Mouse (Mus musculus) gastrocnemius, adult 2 months (tissue): ENCODE results near the gene H2-Ab1. TPM values are rescaled to one million over a fixed set of nuclear protein-coding genes. Genes with fewer than 3 reads are reported as not detected.

Experiments used
- DNase-seq: peaks from one replicate; pipeline ENCODE4 v3.0.0; 2022
- H3K27ac ChIP-seq: fragments of 200-600 bp; 2 replicates; pipeline ENCODE4 v1.8.1; 2022; ENCODE audit warnings: mild to moderate bottlenecking
- H3K4me3 ChIP-seq: fragments of 200-600 bp; 2 replicates; pipeline ENCODE4 v1.8.1; 2022; ENCODE audit warnings: mild to moderate bottlenecking, moderate library complexity
- CTCF ChIP-seq: fragments of 200-600 bp; IDR thresholded peaks from 2 replicates; pipeline ENCODE4 v1.8.1; 2022; ENCODE audit warnings: antibody characterized with exemption, mild to moderate bottlenecking, moderate library complexity
- intact Hi-C: fragments of 180-260 bp; cut with DNase I; formaldehyde crosslinking; loops from one replicate; pipeline ENCODE4 v1.15.1; 2025
- total RNA-seq, 2 experiments: library from RNA; stranded (reverse); gene quantifications; 2 replicates each; pipeline ENCODE4 v1.2.3; 2021

The H2-Ab1 gene
- total RNA-seq, 2 experiments from 2014 or later: 3.1 to 4.7 TPM

- no peak for DNase-seq
- Histone ChIP-seq H3K27ac (no peak overlapping the region), H3K4me3 (no peak overlapping the region)
- no peak for TF ChIP-seq CTCF
- intact Hi-C loops: no loop called here
Measured at GRCm38 (mm10) chr17:34295307-34295706, 37.8 kb downstream of the H2-Ab1 start.

- no peak for DNase-seq
- Histone ChIP-seq H3K4me3 (peak overlapping the region; percentile 50), H3K27ac (no peak overlapping the region)
- TF ChIP-seq CTCF: no peak
- intact Hi-C loops: no loop called here
Measured at GRCm38 (mm10) chr17:34295891-34296794, 38.7 kb downstream of the H2-Ab1 start.

GRCm38 (mm10) chr17:34299356-34299755 is 41.9 kb downstream of the H2-Ab1 start:
- no peak for TF ChIP-seq CTCF
- DNase-seq: no peak
- no peak overlapping the region for H3K4me3 ChIP-seq
- no peak overlapping the region for H3K27ac ChIP-seq
- intact Hi-C loops: no loop called here

- no peak for TF ChIP-seq CTCF
- Histone ChIP-seq H3K27ac (no peak overlapping the region), H3K4me3 (no peak overlapping the region)
- DNase-seq: no peak
- intact Hi-C loops: loop anchor here (10.0 kb wide), 1 partner anchor 125 kb away; no protein-coding TSS in a partner anchor
Measured at GRCm38 (mm10) chr17:34300071-34300470, 42.6 kb downstream of the H2-Ab1 start.

GRCm38 (mm10) chr17:34300691-34301566 is 43.4 kb downstream of the H2-Ab1 start:
- no peak overlapping the region for H3K27ac ChIP-seq
- DNase-seq: no peak
- intact Hi-C loops: loop anchor here (10.0 kb wide), 1 partner anchor 126 kb away; no protein-coding TSS in a partner anchor
- TF ChIP-seq CTCF: no peak
- H3K4me3 ChIP-seq: no peak overlapping the region

DNA sequence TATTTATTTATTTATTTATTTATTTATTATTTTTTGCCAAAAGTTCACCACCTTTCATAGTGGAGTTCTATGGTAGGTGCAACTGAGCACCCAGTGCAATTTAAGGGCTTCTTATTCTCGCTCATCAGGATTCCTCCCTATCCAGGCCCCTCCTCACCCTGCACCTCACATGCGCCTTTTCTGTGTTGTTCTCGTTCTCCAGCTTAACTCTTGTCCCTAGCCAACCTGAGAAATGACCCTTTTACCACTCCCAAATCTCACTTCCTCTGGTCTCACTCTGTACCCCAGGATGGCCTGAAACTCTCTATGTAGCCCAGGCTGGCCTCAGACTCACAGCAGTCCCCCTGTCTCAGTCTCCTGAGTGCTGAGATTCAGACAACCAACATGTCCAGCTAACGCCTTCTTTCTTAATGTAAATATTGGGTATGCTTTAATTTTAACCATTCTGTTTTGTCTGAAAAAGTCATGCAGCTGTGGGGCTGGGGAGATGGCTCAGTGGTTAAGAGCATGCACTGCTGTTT is 44.2 kb downstream of the H2-Ab1 start:
- Histone ChIP-seq H3K4me3 (no peak overlapping the region), H3K27ac (no peak overlapping the region)
- intact Hi-C loops: loop anchor here (10.0 kb wide), 1 partner anchor 127 kb away; no protein-coding TSS in a partner anchor
- no peak for TF ChIP-seq CTCF
- DNase-seq: no peak

DNA sequence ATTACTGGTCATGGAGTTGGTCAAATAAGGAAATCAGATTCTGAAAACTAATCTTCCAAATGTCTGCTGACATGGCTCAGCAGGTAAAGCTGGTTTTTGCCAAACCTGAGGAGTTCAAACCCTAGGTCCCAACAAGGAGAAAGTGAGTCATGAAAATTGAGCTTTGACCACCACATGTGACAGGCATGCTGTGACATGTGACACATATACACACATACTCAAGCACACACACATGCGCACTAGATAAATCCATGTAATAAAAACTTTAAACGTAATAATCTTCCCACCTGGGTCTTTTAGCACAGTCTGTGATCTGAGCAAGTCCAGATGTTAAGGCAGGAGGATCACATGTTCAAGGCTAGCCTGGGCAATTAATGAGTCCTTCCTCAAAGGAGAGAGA is 46.3 kb downstream of the H2-Ab1 start:
- H3K27ac ChIP-seq: no peak overlapping the region
- no peak overlapping the region for H3K4me3 ChIP-seq
- intact Hi-C loops: loop anchor here (10.0 kb wide), 1 partner anchor 129 kb away; no protein-coding TSS in a partner anchor
- no peak for DNase-seq
- TF ChIP-seq CTCF: no peak

DNA sequence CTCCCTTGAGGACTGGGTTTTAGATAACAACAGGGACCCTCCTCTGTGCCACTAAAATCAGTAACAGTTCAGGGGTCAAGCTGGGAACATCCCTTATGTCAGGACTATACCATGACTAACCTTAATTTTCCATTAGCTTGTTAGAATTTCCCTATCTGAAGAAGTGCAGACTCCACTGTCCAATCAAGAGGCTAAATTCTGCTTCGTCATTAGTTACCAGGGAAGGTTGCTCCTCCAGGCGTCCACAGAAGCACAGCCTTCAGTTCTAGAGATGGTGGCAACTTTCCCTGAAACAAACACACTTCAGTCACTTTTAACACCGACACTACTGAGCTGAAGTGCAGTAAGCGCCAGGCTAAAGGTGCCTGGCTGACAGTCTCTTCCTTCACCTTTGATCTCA is 47.3 kb downstream of the H2-Ab1 start:
- Histone ChIP-seq H3K4me3 (no peak overlapping the region), H3K27ac (no peak overlapping the region)
- no peak for TF ChIP-seq CTCF
- no peak for DNase-seq
- intact Hi-C loops: loop anchor here (10.0 kb wide), 1 partner anchor 130 kb away; no protein-coding TSS in a partner anchor

DNA sequence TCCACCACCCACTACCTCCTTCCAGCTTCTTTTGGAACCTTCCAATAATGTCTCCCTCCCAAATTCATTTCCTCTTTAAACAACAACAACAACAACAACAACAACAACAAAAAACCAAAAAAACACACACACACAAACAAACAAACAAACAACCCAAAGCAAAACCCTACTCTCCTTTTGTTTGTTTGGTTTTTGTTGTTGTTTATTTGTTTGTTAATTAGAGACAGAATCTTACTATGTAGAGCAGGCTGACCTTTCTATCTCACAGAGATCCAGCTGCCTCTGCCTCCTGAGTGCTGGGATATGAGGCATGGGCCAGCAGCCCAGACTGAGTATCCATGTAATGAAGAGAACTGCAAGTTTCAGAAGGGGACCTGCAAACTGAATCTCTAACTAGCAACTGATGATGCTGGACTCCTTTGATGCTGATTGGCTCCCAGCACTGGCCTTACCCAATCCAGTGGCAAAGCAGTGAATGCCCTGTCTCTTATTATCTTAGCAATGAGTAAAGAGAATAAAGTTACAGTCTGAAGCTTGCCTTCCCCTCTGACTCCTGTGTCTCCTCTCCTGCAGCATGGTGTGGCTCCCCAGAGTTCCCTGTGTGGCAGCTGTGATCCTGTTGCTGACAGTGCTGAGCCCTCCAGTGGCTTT is 48.0 kb downstream of the H2-Ab1 start, which contains the start of gene H2-Eb1:
Gene H2-Eb1 (plus strand): TSS at position 488 of the 651 bp plus-strand sequence.
- Histone ChIP-seq H3K4me3 (no peak within 1 kb of the TSS), H3K27ac (no peak within 1 kb of the TSS)
- peak; percentile 70 for DNase-seq
- TF ChIP-seq CTCF: no peak
- intact Hi-C loops: loop anchor here (10.0 kb wide), 1 partner anchor 131 kb away; no protein-coding TSS in a partner anchor

- no peak for DNase-seq
- intact Hi-C loops: loop anchor here (10.0 kb wide), 1 partner anchor 132 kb away; no protein-coding TSS in a partner anchor
- H3K4me3 ChIP-seq: no peak overlapping the region
- no peak for TF ChIP-seq CTCF
- H3K27ac ChIP-seq: no peak overlapping the region
Measured at GRCm38 (mm10) chr17:34306407-34306806, 48.9 kb downstream of the H2-Ab1 start.

- no peak overlapping the region for H3K27ac ChIP-seq
- TF ChIP-seq CTCF: no peak
- no peak for DNase-seq
- H3K4me3 ChIP-seq: no peak overlapping the region
- intact Hi-C loops: loop anchor here (10.0 kb wide), 1 partner anchor 132 kb away; no protein-coding TSS in a partner anchor
Measured at GRCm38 (mm10) chr17:34307216-34307615, 49.7 kb downstream of the H2-Ab1 start.

DNA sequence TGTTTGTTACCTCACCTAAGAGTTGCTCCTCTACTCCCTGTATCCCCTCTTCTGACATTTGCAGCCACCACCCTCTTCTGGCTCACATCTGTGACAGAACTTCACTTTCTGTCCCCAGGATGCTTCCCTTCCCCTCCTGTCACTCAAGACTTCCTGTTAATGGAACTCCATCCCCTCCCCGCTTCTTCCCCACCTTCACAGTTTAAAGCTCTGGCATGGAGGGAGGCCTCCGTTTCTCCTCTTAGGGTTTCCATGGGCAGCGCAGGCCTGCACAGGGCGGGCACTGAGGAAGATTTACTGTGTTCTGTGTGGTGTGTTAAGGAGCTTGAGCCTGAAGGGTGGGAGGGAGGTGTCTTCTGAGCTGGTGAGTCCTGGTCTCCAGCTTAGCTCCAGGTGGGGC is 50.7 kb downstream of the H2-Ab1 start:
- no peak overlapping the region for H3K4me3 ChIP-seq
- H3K27ac ChIP-seq: no peak overlapping the region
- DNase-seq: no peak
- intact Hi-C loops: loop anchor here (10.0 kb wide), 1 partner anchor 133 kb away; no protein-coding TSS in a partner anchor
- TF ChIP-seq CTCF: no peak
